Mouse (Mus musculus) midbrain, embryonic 10.5 days (tissue): ENCODE data around the gene Ufc1. TPM values are rescaled to one million over a fixed set of nuclear protein-coding genes. Genes with fewer than 3 reads are reported as not detected.
"Not testable (repeated sequence)": the region's sequence is repeated elsewhere in the genome, so short reads cannot be mapped to it uniquely, and the experiment has no call there.

Experiments used
- DNase-seq: peaks from one replicate; pipeline ENCODE4 v3.0.0-alpha.2; 2017; ENCODE audit warnings: low spot score
- H3K27ac ChIP-seq: fragments of 300-500 bp; sonication (generic); replicated peaks from 2 replicates; pipeline ENCODE4 v1.5.1; 2016; ENCODE audit warnings: mild to moderate bottlenecking
- H3K27me3 ChIP-seq: fragments of 300-500 bp; sonication (generic); 2 replicates; pipeline ENCODE4 v1.6.1; 2016; ENCODE audit warnings: low read depth, mild to moderate bottlenecking; ENCODE audit not compliant: poor library complexity, severe bottlenecking
- H3K36me3 ChIP-seq: fragments of 300-500 bp; sonication (generic); 2 replicates; pipeline ENCODE4 v1.6.1; 2016; ENCODE audit warnings: mild to moderate bottlenecking, moderate library complexity
- H3K4me1 ChIP-seq: fragments of 300-500 bp; sonication (generic); 2 replicates; pipeline ENCODE4 v1.6.1; 2016
- H3K4me3 ChIP-seq: fragments of 300-500 bp; sonication (generic); 2 replicates; pipeline ENCODE4 v1.5.1; 2016; ENCODE audit warnings: mild to moderate bottlenecking, moderate library complexity
- H3K9me3 ChIP-seq: fragments of 300-500 bp; sonication (generic); replicated peaks from 2 replicates; pipeline ENCODE4 v1.6.1; 2016; ENCODE audit warnings: mild to moderate bottlenecking
- WGBS: fragments of 180-500 bp; shearing (Covaris S2); methylation state at CpG from one replicate; pipeline ENCODE4 v1.1.7; 2016; 5-methylcytosine and 5-hydroxymethylcytosine counted together
- polyA plus RNA-seq: library from polyadenylated mRNA; unstranded; fragments of >200 nt; fragmentation: Nextera tagmentation; extraction: Ambion mirVana; gene quantifications from 2 replicates; pipeline ENCODE4 v1.2.1, GENCODE M21; 2016

The Ufc1 gene
- polyA plus RNA-seq, 1 experiment from 2014 or later: 102 TPM

DNA sequence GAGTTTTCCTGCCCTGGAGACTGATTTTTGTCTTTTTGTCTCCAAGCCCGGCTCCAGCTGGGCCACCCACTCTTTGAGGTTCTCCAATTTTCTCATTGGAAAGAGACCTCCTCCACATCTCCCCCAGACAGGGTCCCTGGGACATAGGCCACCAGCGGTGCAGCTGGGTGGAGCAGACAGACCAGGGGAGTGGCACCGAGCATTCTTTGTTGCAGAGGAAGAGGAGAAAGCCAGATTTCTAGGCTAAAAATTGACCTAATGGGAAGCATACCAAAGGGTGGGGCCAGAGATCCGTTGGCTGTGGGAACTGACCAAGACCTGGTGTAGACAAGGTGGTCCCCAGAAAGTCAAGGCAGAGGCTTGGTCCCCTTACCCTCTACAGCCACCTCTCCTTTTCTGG, 46.9 kb downstream of the Ufc1 start:
- peak overlapping the region; percentile 95 for H3K27ac ChIP-seq
- H3K27me3 ChIP-seq: peaks cover 4% of the 10 kb centered on the region; the same call in 1 of the 2 replicates
- no peaks in the 10 kb centered on the region for H3K9me3 ChIP-seq
- peaks cover 28% of the 10 kb centered on the region for H3K36me3 ChIP-seq
- H3K4me3 ChIP-seq: peak overlapping the region; percentile 88
- DNase-seq: no peak
- peaks cover 70% of the 10 kb centered on the region for H3K4me1 ChIP-seq
- WGBS: 31% methylated on average over 4 of the region's 4 CpGs

DNA sequence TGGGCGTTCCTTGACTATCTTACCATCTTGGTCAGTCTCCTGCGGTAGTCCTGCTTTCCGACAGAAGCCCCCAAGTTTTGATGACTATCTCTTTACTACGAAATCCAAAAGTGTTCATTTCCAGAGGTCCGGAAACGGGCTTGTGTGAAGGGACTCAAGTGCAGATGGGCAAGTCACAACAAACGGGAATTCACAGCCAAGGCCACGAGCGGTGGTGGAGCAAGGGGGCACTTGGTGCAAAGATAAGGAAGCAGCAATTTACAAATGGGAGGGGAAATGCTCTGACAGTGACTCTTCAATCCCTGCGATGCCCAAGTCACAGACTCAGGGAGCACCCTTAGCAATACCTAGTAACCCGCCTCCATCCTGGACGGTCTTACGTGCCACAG, 47.4 kb downstream of the Ufc1 start:
- Histone ChIP-seq H3K9me3 (no peaks in the 10 kb centered on the region), H3K27ac (peak overlapping the region; percentile 95), H3K4me3 (peak overlapping the region; percentile 88), H3K36me3 (peaks cover 31% of the 10 kb centered on the region), H3K27me3 (peaks cover 4% of the 10 kb centered on the region; the same call in 1 of the 2 replicates), H3K4me1 (peaks cover 66% of the 10 kb centered on the region)
- no peak for DNase-seq
- WGBS: 11% methylated on average over 13 of the region's 13 CpGs

DNA sequence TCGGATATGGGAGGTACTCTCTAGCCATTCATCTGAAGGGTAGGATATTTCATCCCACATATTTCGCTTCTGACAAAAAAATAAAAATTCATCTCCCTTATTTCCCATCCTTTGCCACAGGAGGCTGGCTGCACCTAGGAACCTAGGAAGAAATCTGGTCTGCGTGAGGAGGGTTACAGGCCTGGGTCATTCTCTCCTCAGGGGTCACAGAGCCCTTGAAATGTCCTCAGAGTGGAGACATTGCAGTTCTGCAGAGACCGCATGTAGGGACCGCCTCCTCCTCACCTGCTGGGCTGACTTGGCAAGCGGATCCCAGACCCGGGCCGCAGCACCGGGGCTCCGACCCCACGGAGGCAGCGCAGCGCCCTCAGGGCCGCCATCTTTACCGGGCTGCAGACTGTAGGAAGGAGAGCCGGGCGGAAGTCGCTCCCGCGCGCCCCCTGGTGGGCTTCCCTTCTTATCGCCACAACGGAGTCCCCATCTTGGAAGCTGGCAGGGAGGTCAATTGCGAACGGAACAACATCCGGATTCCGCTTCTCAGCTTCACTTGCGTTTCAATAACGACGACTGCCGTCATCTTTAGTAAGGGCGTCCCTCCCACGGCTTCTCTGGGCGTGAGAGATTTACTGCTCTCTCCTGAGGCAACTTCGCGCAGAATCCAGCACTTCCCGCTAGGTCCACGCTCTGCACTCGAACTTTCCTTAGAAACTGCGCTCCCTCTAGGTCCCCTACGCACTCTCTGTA, 47.9 kb downstream of the Ufc1 start:
- Histone ChIP-seq H3K36me3 (peaks cover 37% of the 10 kb centered on the region), H3K27ac (peak overlapping the region; percentile 95), H3K4me3 (peak overlapping the region; percentile 88), H3K4me1 (peaks cover 60% of the 10 kb centered on the region), H3K9me3 (no peaks in the 10 kb centered on the region), H3K27me3 (peaks cover 4% of the 10 kb centered on the region; the same call in 1 of the 2 replicates)
- under 1% methylated on average over 41 of the region's 41 CpGs for WGBS
- DNase-seq: peak; percentile 97

DNA sequence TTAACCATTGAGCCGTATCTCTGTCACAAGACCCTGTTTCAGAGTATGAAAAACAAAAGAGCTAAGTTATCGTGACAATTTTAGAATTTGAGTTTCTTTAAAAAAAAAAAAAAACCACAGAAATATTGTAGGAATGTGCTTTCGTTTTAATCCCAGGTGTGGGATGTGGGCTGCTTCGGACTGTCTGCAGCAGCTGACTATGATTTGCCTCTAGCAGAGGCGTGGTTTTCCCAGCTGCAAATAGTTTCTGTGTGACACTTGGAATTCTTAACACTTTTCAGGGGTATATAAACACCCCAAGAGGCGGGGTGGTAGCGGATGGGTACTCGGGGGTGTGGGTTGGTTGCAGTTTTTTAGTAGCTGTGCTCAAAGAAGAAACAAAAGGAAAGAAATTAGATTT, 49.5 kb downstream of the Ufc1 start:
- Histone ChIP-seq H3K4me1 (peaks cover 45% of the 10 kb centered on the region), H3K27me3 (no peaks in the 10 kb centered on the region), H3K9me3 (no peaks in the 10 kb centered on the region), H3K36me3 (peaks cover 52% of the 10 kb centered on the region), H3K27ac (no peak overlapping the region), H3K4me3 (peak overlapping the region; percentile 88; the same call in 1 of the 2 replicates)
- 92% methylated on average over 8 of the region's 8 CpGs for WGBS
- DNase-seq: no peak

DNA sequence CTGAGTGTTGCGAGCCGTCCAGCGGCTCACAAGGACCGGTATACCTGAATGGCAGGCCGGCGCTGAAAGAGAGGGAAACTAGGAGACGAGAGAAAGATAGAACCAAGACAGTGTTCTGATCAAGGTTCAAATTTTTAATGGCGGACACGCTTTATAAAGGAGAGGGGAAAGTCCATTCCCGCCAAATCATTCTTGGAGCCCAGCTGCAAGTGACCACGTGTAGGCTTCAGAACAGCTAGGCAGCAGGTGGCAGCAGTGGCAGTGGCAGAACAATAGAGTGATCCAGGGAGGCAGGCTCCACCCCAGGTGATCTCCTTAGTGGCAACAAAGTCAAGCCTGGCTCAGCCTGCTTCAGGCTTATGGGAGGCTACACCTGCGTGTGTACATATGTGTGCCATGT, 52.9 kb downstream of the Ufc1 start:
- H3K9me3 ChIP-seq, H3K27me3 ChIP-seq, H3K27ac ChIP-seq, H3K4me3 ChIP-seq, DNase-seq: not testable (repeated sequence)
- peaks cover 86% of the 10 kb centered on the region for H3K36me3 ChIP-seq
- WGBS: 83% methylated on average over 12 of the region's 12 CpGs
- peaks cover 17% of the 10 kb centered on the region for H3K4me1 ChIP-seq

DNA sequence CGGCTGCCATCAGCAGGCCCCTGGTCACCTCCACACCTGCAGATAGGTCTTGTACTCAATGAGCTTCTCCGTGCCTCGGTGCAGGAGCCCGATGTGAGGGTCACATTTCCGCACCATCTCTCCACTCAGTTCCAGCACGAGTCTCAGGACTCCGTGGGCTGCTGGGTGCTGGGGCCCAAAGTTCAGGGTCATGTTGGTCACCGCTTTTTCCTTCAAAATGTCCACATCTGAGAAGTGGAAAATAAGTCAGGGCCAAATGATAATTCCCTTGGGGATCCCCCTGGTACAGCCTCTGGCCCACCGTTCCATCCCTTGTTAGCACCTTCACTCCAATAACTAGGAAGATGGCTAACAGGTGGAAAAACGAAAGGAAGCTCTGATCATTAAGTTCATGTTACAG, 53.9 kb downstream of the Ufc1 start:
- H3K27ac ChIP-seq: no peak overlapping the region
- DNase-seq: no peak
- H3K4me3 ChIP-seq: no peak overlapping the region
- H3K27me3 ChIP-seq: no peaks in the 10 kb centered on the region
- 97% methylated on average over 10 of the region's 10 CpGs for WGBS
- H3K9me3 ChIP-seq: no peaks in the 10 kb centered on the region
- H3K36me3 ChIP-seq: peaks cover 96% of the 10 kb centered on the region
- H3K4me1 ChIP-seq: peaks cover 11% of the 10 kb centered on the region

DNA sequence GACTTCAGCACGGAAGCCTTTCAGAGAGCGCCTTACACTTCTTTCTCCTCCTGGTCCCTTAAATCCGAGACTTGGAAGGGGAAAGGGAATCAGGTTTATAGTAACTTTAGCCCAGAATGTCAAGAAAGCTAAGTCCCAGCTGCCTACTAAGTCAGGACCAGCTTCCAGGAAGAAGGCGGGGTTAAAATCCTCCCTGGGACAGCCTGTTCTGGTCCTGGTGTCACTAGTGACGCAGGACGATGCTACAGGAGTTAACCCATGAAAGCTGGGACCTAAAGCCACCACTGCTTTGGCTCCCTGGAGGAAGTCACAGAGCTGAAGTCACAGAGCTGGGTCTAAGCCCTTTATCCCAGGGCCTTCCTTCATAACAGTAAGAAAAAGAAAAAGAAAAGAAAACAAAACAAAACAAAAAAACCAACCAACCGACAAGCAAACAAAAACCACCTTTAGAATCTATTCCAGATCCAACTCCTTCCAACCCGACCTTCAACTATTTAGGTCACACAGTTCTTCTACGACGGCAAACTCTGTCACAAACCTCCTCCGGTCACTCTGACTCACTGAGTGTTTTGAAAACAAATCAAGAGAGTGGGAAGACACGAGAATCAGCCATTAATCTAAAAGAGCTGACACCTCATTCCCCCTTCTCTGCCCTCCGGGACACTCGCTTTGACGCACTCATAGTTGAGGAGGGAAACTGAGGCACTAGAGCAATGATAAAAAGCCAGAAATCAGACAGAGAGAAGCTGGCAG, 54.7 kb downstream of the Ufc1 start:
- H3K9me3 ChIP-seq: no peaks in the 10 kb centered on the region
- no peak for DNase-seq
- WGBS: 84% methylated on average over 15 of the region's 15 CpGs
- H3K4me1 ChIP-seq: peaks cover 5% of the 10 kb centered on the region; the same call in 1 of the 2 replicates
- no peak overlapping the region for H3K4me3 ChIP-seq
- H3K27me3 ChIP-seq: no peaks in the 10 kb centered on the region
- H3K27ac ChIP-seq: no peak overlapping the region
- peaks cover 97% of the 10 kb centered on the region for H3K36me3 ChIP-seq

Other genes with a start within 250 kb of the Ufc1 start
- 5.5 and 7.8 TPM in 2 replicates for gene Fcgr3, start 230.1 kb downstream of the Ufc1 start, polyA plus RNA-seq
- 2.8 and 2.9 TPM in 2 replicates for gene Cfap126, start 181.1 kb downstream of the Ufc1 start, polyA plus RNA-seq
- 301 and 309 TPM in 2 replicates for gene Sdhc, start 144.4 kb downstream of the Ufc1 start, polyA plus RNA-seq
- 0.26 TPM in 1 of 2 replicates, not detected in the other for gene Mpz, start 144.3 kb downstream of the Ufc1 start, polyA plus RNA-seq
- gene Pcp4l1, start 98.8 kb downstream of the Ufc1 start, polyA plus RNA-seq: 26.7 and 35.9 TPM in 2 replicates
- gene Nr1i3, start 81.1 kb downstream of the Ufc1 start, polyA plus RNA-seq: 0.28 and 0.36 TPM in 2 replicates
- 32.2 and 34.7 TPM in 2 replicates for gene Tomm40l, start 72.5 kb downstream of the Ufc1 start, polyA plus RNA-seq
- gene Apoa2, start 70.0 kb downstream of the Ufc1 start, polyA plus RNA-seq: 4.1 and 4.4 TPM in 2 replicates
- 12.7 and 21.1 TPM in 2 replicates for gene Fcer1g, start 60.7 kb downstream of the Ufc1 start, polyA plus RNA-seq
- gene Adamts4, start 44.6 kb downstream of the Ufc1 start, polyA plus RNA-seq: 9.9 and 10.9 TPM in 2 replicates
- 267 and 268 TPM in 2 replicates for gene Ndufs2, start 43.6 kb downstream of the Ufc1 start, polyA plus RNA-seq
- gene B4galt3, start 24.7 kb downstream of the Ufc1 start, polyA plus RNA-seq: 63.5 and 69.5 TPM in 2 replicates
- 53.0 and 63.9 TPM in 2 replicates for gene Ppox, start 13.8 kb downstream of the Ufc1 start, polyA plus RNA-seq
- 102 and 109 TPM in 2 replicates for gene Usp21, start 7.0 kb downstream of the Ufc1 start, polyA plus RNA-seq
- gene Dedd, start 34.1 kb upstream of the Ufc1 start, polyA plus RNA-seq: 48.5 and 48.9 TPM in 2 replicates
- gene Nit1, start 50.6 kb upstream of the Ufc1 start, polyA plus RNA-seq: 39.4 and 43.5 TPM in 2 replicates
- 146 and 155 TPM in 2 replicates for gene Pfdn2, start 50.6 kb upstream of the Ufc1 start, polyA plus RNA-seq
- gene Klhdc9, start 65.8 kb upstream of the Ufc1 start, polyA plus RNA-seq: 1.8 and 2.3 TPM in 2 replicates
- 0.60 and 1.2 TPM in 2 replicates for gene Nectin4, start 75.1 kb upstream of the Ufc1 start, polyA plus RNA-seq
- 0.69 and 0.87 TPM in 2 replicates for gene Arhgap30, start 93.9 kb upstream of the Ufc1 start, polyA plus RNA-seq
- gene Usf1, start 116.3 kb upstream of the Ufc1 start, polyA plus RNA-seq: 138 and 161 TPM in 2 replicates
- 8.4 and 9.6 TPM in 2 replicates for gene Tstd1, start 123.8 kb upstream of the Ufc1 start, polyA plus RNA-seq
- 14.0 TPM in 2 replicates for gene F11r, start 142.5 kb upstream of the Ufc1 start, polyA plus RNA-seq
- 10.5 and 13.6 TPM in 2 replicates for gene Alyref2, start 208.5 kb upstream of the Ufc1 start, polyA plus RNA-seq
- gene Itln1, start 240.3 kb upstream of the Ufc1 start, polyA plus RNA-seq: not detected in 2 replicates